Mouse (Mus musculus) liver, embryonic 12.5 days (tissue): ENCODE results near the gene Scnn1a. TPM values are rescaled to one million over a fixed set of nuclear protein-coding genes. Genes with fewer than 3 reads are reported as not detected.

ENCODE experiments used
- ATAC-seq: fragments of 200-750 bp; cut with Nextera tagmentation; 2 replicates; pipeline ENCODE4 v1.8.0; 2017; ENCODE audit warnings: moderate number of reproducible peaks, mild to moderate bottlenecking, moderate library complexity
- H3K27ac ChIP-seq: fragments of 300-500 bp; sonication (generic); 2 replicates; pipeline ENCODE4 v1.5.1; 2016; ENCODE audit warnings: mild to moderate bottlenecking
- H3K27me3 ChIP-seq: fragments of 300-500 bp; sonication (generic); replicated peaks from 2 replicates; pipeline ENCODE4 v1.6.1; 2016; ENCODE audit warnings: mild to moderate bottlenecking, moderate library complexity
- H3K36me3 ChIP-seq: fragments of 300-500 bp; sonication (generic); 2 replicates; pipeline ENCODE4 v1.6.1; 2016; ENCODE audit warnings: mild to moderate bottlenecking, moderate library complexity
- H3K4me1 ChIP-seq: fragments of 300-500 bp; sonication (generic); 2 replicates; pipeline ENCODE4 v1.6.1; 2016
- H3K4me2 ChIP-seq: fragments of 300-500 bp; sonication (generic); 2 replicates; pipeline ENCODE4 v1.6.1; 2016; ENCODE audit warnings: mild to moderate bottlenecking, moderate library complexity
- H3K4me3 ChIP-seq: fragments of 300-500 bp; sonication (generic); 2 replicates; pipeline ENCODE4 v1.5.1; 2016; ENCODE audit warnings: mild to moderate bottlenecking, moderate library complexity
- H3K9ac ChIP-seq: fragments of 300-500 bp; sonication (generic); 2 replicates; pipeline ENCODE4 v1.6.1; 2016; ENCODE audit warnings: mild to moderate bottlenecking, moderate library complexity
- H3K9me3 ChIP-seq: fragments of 300-500 bp; sonication (generic); replicated peaks from 2 replicates; pipeline ENCODE4 v1.6.1; 2016; ENCODE audit warnings: mild to moderate bottlenecking, moderate library complexity
- WGBS: fragments of 180-500 bp; shearing (Covaris S2); methylation state at CpG from one replicate; pipeline ENCODE4 v1.1.7; 2016; ENCODE audit not compliant: insufficient replicate concordance; 5-methylcytosine and 5-hydroxymethylcytosine counted together
- polyA plus RNA-seq: library from polyadenylated mRNA; unstranded; fragments of >200 nt; fragmentation: Nextera tagmentation; extraction: Ambion mirVana; gene quantifications from 2 replicates; pipeline ENCODE4 v1.2.1, GENCODE M21; 2016

The Scnn1a gene
- polyA plus RNA-seq, 1 experiment from 2014 or later: 0.23 TPM

- no peak overlapping the region for H3K27ac ChIP-seq
- WGBS: 30% methylated on average over 4 of the region's 4 CpGs
- no peak for ATAC-seq
Observed at GRCm38 (mm10) chr6:125367758-125368371, 47.4 kb downstream of the Scnn1a start.

GRCm38 (mm10) chr6:125377042-125377441, 56.6 kb downstream of the Scnn1a start:
- H3K9me3 ChIP-seq: no peaks in the 10 kb centered on the region
- WGBS: 58% methylated on average over 6 of the region's 6 CpGs
- no peak overlapping the region for H3K27ac ChIP-seq
- H3K9ac ChIP-seq: no peak overlapping the region
- H3K4me3 ChIP-seq: no peak overlapping the region
- H3K27me3 ChIP-seq: peaks cover 84% of the 10 kb centered on the region
- no peak for ATAC-seq
- peaks cover 29% of the 10 kb centered on the region for H3K4me1 ChIP-seq
- H3K4me2 ChIP-seq: no peak overlapping the region
- no peaks in the 10 kb centered on the region for H3K36me3 ChIP-seq

More at GRCm38 (mm10) chr6:125367758-125368371, 47.4 kb downstream of the Scnn1a start:
- Histone ChIP-seq H3K9me3 (no peaks in the 10 kb centered on the region), H3K9ac (no peak overlapping the region), H3K27me3 (peaks cover 24% of the 10 kb centered on the region), H3K4me3 (no peak overlapping the region), H3K4me2 (no peak overlapping the region), H3K4me1 (peaks cover 24% of the 10 kb centered on the region), H3K36me3 (no peaks in the 10 kb centered on the region)

GRCm38 (mm10) chr6:125377582-125378451, 57.4 kb downstream of the Scnn1a start:
- Histone ChIP-seq H3K4me3 (no peak overlapping the region), H3K27me3 (peaks cover 85% of the 10 kb centered on the region), H3K27ac (no peak overlapping the region), H3K36me3 (no peaks in the 10 kb centered on the region), H3K4me2 (peak overlapping the region; percentile 39), H3K9me3 (no peaks in the 10 kb centered on the region), H3K4me1 (peaks cover 29% of the 10 kb centered on the region), H3K9ac (no peak overlapping the region)
- WGBS: 39% methylated on average over 16 of the region's 16 CpGs
- ATAC-seq: peak; percentile 48; the same call in 1 of the 2 replicates

- peak overlapping the region; percentile 39 for H3K4me2 ChIP-seq
- no peak overlapping the region for H3K4me3 ChIP-seq
- WGBS: 7% methylated on average over 6 of the region's 6 CpGs
- peaks cover 29% of the 10 kb centered on the region for H3K4me1 ChIP-seq
- H3K36me3 ChIP-seq: no peaks in the 10 kb centered on the region
- H3K9ac ChIP-seq: no peak overlapping the region
- no peak for ATAC-seq
- no peak overlapping the region for H3K27ac ChIP-seq
- H3K9me3 ChIP-seq: no peaks in the 10 kb centered on the region
- H3K27me3 ChIP-seq: peaks cover 83% of the 10 kb centered on the region
Observed at GRCm38 (mm10) chr6:125378621-125379020, 58.2 kb downstream of the Scnn1a start.

- Histone ChIP-seq H3K9me3 (no peaks in the 10 kb centered on the region), H3K4me1 (peaks cover 29% of the 10 kb centered on the region), H3K36me3 (no peaks in the 10 kb centered on the region), H3K4me3 (peak overlapping the region; percentile 38), H3K4me2 (peak overlapping the region; percentile 61), H3K27me3 (peaks cover 84% of the 10 kb centered on the region), H3K9ac (no peak overlapping the region), H3K27ac (no peak overlapping the region)
- ATAC-seq: no peak
- WGBS: 6% methylated on average over 9 of the region's 9 CpGs
Observed at GRCm38 (mm10) chr6:125379781-125380180, 59.3 kb downstream of the Scnn1a start.

- H3K27ac ChIP-seq: no peak within 1 kb of the TSS
- 0 out of 2 replicates have a peak within 1 kb of the TSS, but pooled peaks have one; percentile 12 for H3K9ac ChIP-seq
- peaks cover 76% of the 10 kb centered on the region for H3K27me3 ChIP-seq
Observed at GRCm38 (mm10) chr6:125380372-125381360, 60.2 kb downstream of the Scnn1a start, which contains the start of gene Plekhg6. Plekhg6 (minus strand) TSS chr6:125380793.

GRCm38 (mm10) chr6:125382024-125382423, 61.6 kb downstream of the Scnn1a start:
- Histone ChIP-seq H3K9ac (no peak overlapping the region), H3K4me1 (peaks cover 29% of the 10 kb centered on the region), H3K4me2 (no peak overlapping the region), H3K36me3 (no peaks in the 10 kb centered on the region), H3K27ac (no peak overlapping the region), H3K4me3 (no peak overlapping the region), H3K27me3 (peaks cover 69% of the 10 kb centered on the region), H3K9me3 (no peaks in the 10 kb centered on the region)
- ATAC-seq: no peak
- 48% methylated on average over 2 of the region's 2 CpGs for WGBS

More at GRCm38 (mm10) chr6:125380372-125381360, 60.2 kb downstream of the Scnn1a start, which contains the start of gene Plekhg6:
- H3K4me2 ChIP-seq: peak within 1 kb of the TSS; percentile 61
- WGBS: 10% methylated on average over 40 of the region's 40 CpGs
- no peaks in the 10 kb centered on the region for H3K36me3 ChIP-seq
- no peaks in the 10 kb centered on the region for H3K9me3 ChIP-seq
- H3K4me3 ChIP-seq: peak within 1 kb of the TSS; percentile 38
- ATAC-seq: peak; percentile 33
- H3K4me1 ChIP-seq: peaks cover 29% of the 10 kb centered on the region

GRCm38 (mm10) chr6:125385066-125385974, 64.9 kb downstream of the Scnn1a start:
- Histone ChIP-seq H3K27me3 (peaks cover 36% of the 10 kb centered on the region), H3K4me3 (no peak overlapping the region), H3K9me3 (no peaks in the 10 kb centered on the region), H3K27ac (no peak overlapping the region), H3K9ac (no peak overlapping the region), H3K4me1 (peaks cover 9% of the 10 kb centered on the region), H3K36me3 (no peaks in the 10 kb centered on the region), H3K4me2 (no peak overlapping the region)
- WGBS: 56% methylated on average over 11 of the region's 11 CpGs
- ATAC-seq: no peak

GRCm38 (mm10) chr6:125386080-125386479, 65.6 kb downstream of the Scnn1a start:
- ATAC-seq: 0 out of 2 replicates have a peak, but pooled peaks have one; percentile 8
- 56% methylated on average over 6 of the region's 6 CpGs for WGBS
- H3K4me1 ChIP-seq: peaks cover 1% of the 10 kb centered on the region; the same call in 1 of the 2 replicates
- H3K27ac ChIP-seq: no peak overlapping the region
- no peak overlapping the region for H3K4me3 ChIP-seq
- no peaks in the 10 kb centered on the region for H3K9me3 ChIP-seq
- no peak overlapping the region for H3K4me2 ChIP-seq
- peaks cover 28% of the 10 kb centered on the region for H3K27me3 ChIP-seq
- no peaks in the 10 kb centered on the region for H3K36me3 ChIP-seq
- H3K9ac ChIP-seq: no peak overlapping the region

- H3K9ac ChIP-seq: no peak overlapping the region
- WGBS: 60% methylated on average over 5 of the region's 5 CpGs
- no peaks in the 10 kb centered on the region for H3K4me1 ChIP-seq
- no peak overlapping the region for H3K4me2 ChIP-seq
- 0 out of 2 replicates have a peak, but pooled peaks cover under 1% of the 10 kb centered on the region for H3K27me3 ChIP-seq
- H3K27ac ChIP-seq: no peak overlapping the region
- no peaks in the 10 kb centered on the region for H3K36me3 ChIP-seq
- no peaks in the 10 kb centered on the region for H3K9me3 ChIP-seq
- no peak for ATAC-seq
- H3K4me3 ChIP-seq: no peak overlapping the region
Observed at GRCm38 (mm10) chr6:125389853-125390252, 69.4 kb downstream of the Scnn1a start.
